Mouse (Mus musculus) regulatory T cell (primary cell): ENCODE measurements around the gene Sypl.

ENCODE experiments used
- in situ Hi-C: fragments of 300-600 bp; cut with MboI, MseI; formaldehyde crosslinking; loops from one replicate; pipeline ENCODE4 v1.15.1; 2025; ENCODE audit warnings: high pct_unique_total_duplicates

Sypl gene

GRCm38 (mm10) chr12:32999778-33000177 lies 46.1 kb downstream of the Sypl start:
- in situ Hi-C loops, result loop anchor here (5.0 kb wide), 1 partner anchor 47 kb away; the partner anchor contains the start of gene Sypl

- in situ Hi-C loops, result loop anchor here (5.0 kb wide), 1 partner anchor 48 kb away; the partner anchor contains the start of gene Sypl
These were observed 46.7 kb downstream of the Sypl start for GRCm38 (mm10) chr12:33000402-33000801.

- in situ Hi-C loops, result loop anchor here (5.0 kb wide), 1 partner anchor 51 kb away; the partner anchor contains the start of gene Sypl
These were observed 49.8 kb downstream of the Sypl start for GRCm38 (mm10) chr12:33003339-33003965.

GRCm38 (mm10) chr12:33005858-33006257 lies 52.2 kb downstream of the Sypl start:
- in situ Hi-C loops, result no loop called here

GRCm38 (mm10) chr12:33007176-33007575 lies 53.5 kb downstream of the Sypl start:
- in situ Hi-C loops, result no loop called here

- in situ Hi-C loops, result no loop called here
These were observed 54.8 kb downstream of the Sypl start for GRCm38 (mm10) chr12:33008305-33009110.

- in situ Hi-C loops, result no loop called here
These were observed 55.7 kb downstream of the Sypl start for GRCm38 (mm10) chr12:33009206-33009966.

- in situ Hi-C loops, result loop anchor here (5.0 kb wide), 1 partner anchor 88 kb away; no protein-coding TSS in a partner anchor
These were observed 56.3 kb downstream of the Sypl start for GRCm38 (mm10) chr12:33010026-33010425.

GRCm38 (mm10) chr12:33014050-33014796 lies 60.5 kb downstream of the Sypl start:
- in situ Hi-C loops, result loop anchor here (5.0 kb wide), 1 partner anchor 92 kb away; no protein-coding TSS in a partner anchor

GRCm38 (mm10) chr12:33015103-33015502 lies 61.4 kb downstream of the Sypl start:
- in situ Hi-C loops, result loop anchor here (5.0 kb wide), 1 partner anchor 47 kb away; no protein-coding TSS in a partner anchor

- in situ Hi-C loops, result loop anchor here (5.0 kb wide), 1 partner anchor 45 kb away; no protein-coding TSS in a partner anchor
These were observed 63.4 kb downstream of the Sypl start for GRCm38 (mm10) chr12:33016824-33017705.

- in situ Hi-C loops, result loop anchor here (5.0 kb wide), 1 partner anchor 44 kb away; no protein-coding TSS in a partner anchor
These were observed 64.9 kb downstream of the Sypl start for GRCm38 (mm10) chr12:33018601-33019000.

- in situ Hi-C loops, result no loop called here
These were observed 66.3 kb downstream of the Sypl start for GRCm38 (mm10) chr12:33020011-33020410.

- in situ Hi-C loops, result no loop called here
These were observed 67.4 kb downstream of the Sypl start for GRCm38 (mm10) chr12:33021140-33021539.

GRCm38 (mm10) chr12:33021751-33022150 lies 68.1 kb downstream of the Sypl start:
- in situ Hi-C loops, result no loop called here

- in situ Hi-C loops, result no loop called here
These were observed 70.8 kb downstream of the Sypl start for GRCm38 (mm10) chr12:33024524-33024923.

GRCm38 (mm10) chr12:33027093-33027492 lies 73.4 kb downstream of the Sypl start:
- in situ Hi-C loops, result loop anchor here (5.0 kb wide), 3 partner anchors 75 to 310 kb away; no protein-coding TSS in a partner anchor

GRCm38 (mm10) chr12:33028109-33028691 lies 74.5 kb downstream of the Sypl start:
- in situ Hi-C loops, result loop anchor here (5.0 kb wide), 3 partner anchors 74 to 309 kb away; no protein-coding TSS in a partner anchor

- in situ Hi-C loops, result loop anchor here (5.0 kb wide), 3 partner anchors 74 to 309 kb away; no protein-coding TSS in a partner anchor
These were observed 75.0 kb downstream of the Sypl start for GRCm38 (mm10) chr12:33028708-33029107.
